Mouse (Mus musculus) ES-CJ7 (cell line): Measurements from ENCODE around the gene Socs7.
"Not testable (repeated sequence)": the region's sequence is repeated elsewhere in the genome, so short reads cannot be mapped to it uniquely, and the experiment has no call there.

Experiments used
- DNase-seq: peaks from one replicate; pipeline ENCODE4 v3.0.0; 2011; ENCODE audit warnings: low read depth, low spot score

The Socs7 gene

GRCm38 (mm10) chr11:97361948-97362648 is at the start of gene Socs7:
Socs7 (plus strand) TSS chr11:97362551.
- peak; percentile 89 for DNase-seq

- not testable (repeated sequence) for DNase-seq
Observed at GRCm38 (mm10) chr11:97312871-97313270, 49.5 kb upstream of the Socs7 start.

GRCm38 (mm10) chr11:97314110-97314509 is 48.2 kb upstream of the Socs7 start:
- DNase-seq, result peak; percentile 89

- DNase-seq, result no peak
Observed at GRCm38 (mm10) chr11:97314751-97315503, 47.4 kb upstream of the Socs7 start.

- DNase-seq, result peak; percentile 99
Observed at GRCm38 (mm10) chr11:97315504-97316503, 46.5 kb upstream of the Socs7 start, which contains the start of gene Mrpl45. Mrpl45 (plus strand) TSS chr11:97315716.

GRCm38 (mm10) chr11:97321197-97321596 is 41.2 kb upstream of the Socs7 start:
- DNase-seq, result no peak

- DNase-seq, result peak; percentile 88
Observed at GRCm38 (mm10) chr11:97321894-97322600, 40.3 kb upstream of the Socs7 start.

- DNase-seq, result peak; percentile 74
Observed at GRCm38 (mm10) chr11:97325224-97325623, 37.1 kb upstream of the Socs7 start.

GRCm38 (mm10) chr11:97328148-97328547 is 34.2 kb upstream of the Socs7 start:
- DNase-seq, result peak; percentile 90

GRCm38 (mm10) chr11:97330315-97330714 is 32.0 kb upstream of the Socs7 start:
- peak; percentile 53 for DNase-seq

GRCm38 (mm10) chr11:97331231-97332190 is 30.8 kb upstream of the Socs7 start:
- no peak for DNase-seq

GRCm38 (mm10) chr11:97333044-97333443 is 29.3 kb upstream of the Socs7 start:
- DNase-seq, result peak; percentile 84

GRCm38 (mm10) chr11:97333896-97334295 is 28.5 kb upstream of the Socs7 start:
- no peak for DNase-seq

- no peak for DNase-seq
Observed at GRCm38 (mm10) chr11:97334400-97334799, 28.0 kb upstream of the Socs7 start.

GRCm38 (mm10) chr11:97336238-97336637 is 26.1 kb upstream of the Socs7 start:
- DNase-seq, result no peak

- DNase-seq, result peak; percentile 72
Observed at GRCm38 (mm10) chr11:97336751-97337345, 25.5 kb upstream of the Socs7 start.

- no peak for DNase-seq
Observed at GRCm38 (mm10) chr11:97337363-97337762, 25.0 kb upstream of the Socs7 start.

- DNase-seq, result no peak
Observed at GRCm38 (mm10) chr11:97338302-97338976, 23.9 kb upstream of the Socs7 start.

- no peak for DNase-seq
Observed at GRCm38 (mm10) chr11:97338977-97339315, 23.4 kb upstream of the Socs7 start.
